Mouse (Mus musculus) midbrain, embryonic 11.5 days (tissue): ENCODE results near the gene Itpkb. TPM values are rescaled to one million over a fixed set of nuclear protein-coding genes. Genes with fewer than 3 reads are reported as not detected.

Experiments used
- ATAC-seq: fragments of 200-750 bp; cut with Nextera tagmentation; 2 replicates; pipeline ENCODE4 v1.8.0; 2017; ENCODE audit warnings: moderate TSS enrichment, moderate library complexity; ENCODE audit not compliant: low FRiP score
- DNase-seq: peaks from one replicate; pipeline ENCODE4 v3.0.0; 2015; ENCODE audit warnings: low spot score; ENCODE audit errors: missing footprints
- H3K27ac ChIP-seq: fragments of 300-500 bp; sonication (generic); 2 replicates; pipeline ENCODE4 v1.5.1; 2014; ENCODE audit warnings: low read depth, low read length
- H3K27me3 ChIP-seq: fragments of 300-500 bp; sonication (generic); 2 replicates; pipeline ENCODE4 v1.6.1; 2014; ENCODE audit warnings: mild to moderate bottlenecking, low read length, moderate library complexity, mixed read lengths; ENCODE audit not compliant: control insufficient read depth, insufficient read depth
- H3K36me3 ChIP-seq: fragments of 300-500 bp; sonication (generic); 2 replicates; pipeline ENCODE4 v1.6.1; 2014; ENCODE audit warnings: mild to moderate bottlenecking, low read length, moderate library complexity, mixed read lengths; ENCODE audit not compliant: control insufficient read depth, insufficient read depth
- H3K4me1 ChIP-seq: fragments of 300-500 bp; sonication (generic); 2 replicates; pipeline ENCODE4 v1.6.1; 2014; ENCODE audit warnings: low read length; ENCODE audit not compliant: control insufficient read depth, insufficient read depth
- H3K4me2 ChIP-seq: fragments of 300-500 bp; sonication (generic); 2 replicates; pipeline ENCODE4 v1.6.1; 2014; ENCODE audit warnings: mild to moderate bottlenecking, moderate library complexity
- H3K4me3 ChIP-seq: fragments of 300-500 bp; sonication (generic); 2 replicates; pipeline ENCODE4 v1.5.1; 2014; ENCODE audit warnings: low read depth, low read length
- H3K9ac ChIP-seq: fragments of 300-500 bp; sonication (generic); 2 replicates; pipeline ENCODE4 v1.6.1; 2014; ENCODE audit warnings: low read length
- H3K9me3 ChIP-seq: fragments of 300-500 bp; sonication (generic); 2 replicates; pipeline ENCODE4 v1.6.1; 2016; ENCODE audit warnings: low read length; ENCODE audit not compliant: control insufficient read depth
- WGBS: fragments of 180-500 bp; shearing (Covaris S2); extraction: QIAGEN DNeasy Blood & Tissue Kit; methylation state at CpG from one replicate; pipeline ENCODE4 v1.1.7; 2014; 5-methylcytosine and 5-hydroxymethylcytosine counted together
- polyA plus RNA-seq: library from polyadenylated mRNA; unstranded; fragments of >200 nt; fragmentation: Nextera tagmentation; extraction: Ambion mirVana; gene quantifications from 2 replicates; pipeline ENCODE4 v1.2.1, GENCODE M21; 2014

Gene Itpkb
- polyA plus RNA-seq, 1 experiment from 2014 or later, result 1.9 TPM

DNA sequence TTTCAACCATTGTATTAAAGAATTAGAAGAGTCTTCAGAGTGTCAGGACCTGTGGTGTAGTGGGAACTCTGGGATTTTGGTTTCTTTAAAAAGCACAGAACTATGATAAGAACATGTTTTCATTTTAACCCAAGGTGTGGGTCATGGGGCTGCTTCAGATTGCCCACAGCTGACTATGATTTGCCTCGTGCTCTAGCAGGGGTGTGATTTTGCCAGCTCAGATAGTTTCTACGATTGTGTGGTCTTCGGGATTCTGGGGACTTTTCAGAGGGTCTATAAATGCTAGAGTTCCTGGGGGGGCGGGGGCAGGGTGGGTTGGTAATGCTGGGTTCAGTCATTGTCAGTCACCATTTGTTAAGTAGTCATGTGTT lies 61.3 kb downstream of the Itpkb start:
- peaks cover 2% of the 10 kb centered on the region; the same call in 1 of the 2 replicates for H3K4me1 ChIP-seq
- no peak overlapping the region for H3K4me2 ChIP-seq
- ATAC-seq (no peak), DNase-seq (no peak)
- no peaks in the 10 kb centered on the region for H3K9me3 ChIP-seq
- H3K9ac ChIP-seq, result no peak overlapping the region
- no peaks in the 10 kb centered on the region for H3K36me3 ChIP-seq
- H3K27ac ChIP-seq, result no peak overlapping the region
- H3K4me3 ChIP-seq, result no peak overlapping the region
- WGBS, result 88% methylated on average over 4 of the region's 4 CpGs
- H3K27me3 ChIP-seq, result no peaks in the 10 kb centered on the region

DNA sequence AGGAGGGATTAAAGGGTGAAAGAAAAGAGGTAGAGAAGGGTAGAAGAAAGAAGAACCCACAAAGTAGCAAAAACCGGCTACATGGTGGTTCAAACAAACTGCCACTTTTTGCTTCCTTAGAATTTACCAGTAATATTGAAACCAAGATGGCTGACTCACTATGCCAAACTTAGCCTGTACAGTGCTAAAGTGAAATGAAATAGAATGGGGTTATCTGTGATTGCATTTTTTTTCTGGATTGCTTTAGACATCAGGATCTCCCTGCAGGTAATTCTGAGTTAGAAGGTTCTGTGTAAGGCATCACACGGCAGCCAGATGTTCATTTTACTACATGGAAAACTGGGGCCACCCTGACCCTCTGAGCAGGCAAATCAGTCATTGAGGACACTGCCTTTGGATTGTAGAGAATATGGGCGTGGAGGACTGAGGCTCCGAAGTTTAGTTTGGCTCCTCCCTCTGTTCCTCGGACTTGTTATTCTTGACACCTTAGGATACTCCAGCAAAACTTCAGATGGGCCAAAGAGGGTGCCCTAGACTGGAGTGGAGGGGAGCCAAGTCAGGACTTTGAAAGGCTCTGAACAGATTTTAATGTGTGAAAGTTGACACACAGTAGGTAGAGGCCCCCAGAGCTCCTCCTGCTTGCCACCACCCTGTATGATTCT lies 62.0 kb downstream of the Itpkb start:
- DNase-seq (no peak), ATAC-seq (no peak)
- no peak overlapping the region for H3K9ac ChIP-seq
- H3K36me3 ChIP-seq, result no peaks in the 10 kb centered on the region
- no peak overlapping the region for H3K27ac ChIP-seq
- no peaks in the 10 kb centered on the region for H3K9me3 ChIP-seq
- no peak overlapping the region for H3K4me2 ChIP-seq
- H3K4me1 ChIP-seq, result no peaks in the 10 kb centered on the region; the same call in 1 of the 2 replicates
- no peak overlapping the region for H3K4me3 ChIP-seq
- H3K27me3 ChIP-seq, result no peaks in the 10 kb centered on the region
- WGBS, result 87% methylated on average over 5 of the region's 5 CpGs

DNA sequence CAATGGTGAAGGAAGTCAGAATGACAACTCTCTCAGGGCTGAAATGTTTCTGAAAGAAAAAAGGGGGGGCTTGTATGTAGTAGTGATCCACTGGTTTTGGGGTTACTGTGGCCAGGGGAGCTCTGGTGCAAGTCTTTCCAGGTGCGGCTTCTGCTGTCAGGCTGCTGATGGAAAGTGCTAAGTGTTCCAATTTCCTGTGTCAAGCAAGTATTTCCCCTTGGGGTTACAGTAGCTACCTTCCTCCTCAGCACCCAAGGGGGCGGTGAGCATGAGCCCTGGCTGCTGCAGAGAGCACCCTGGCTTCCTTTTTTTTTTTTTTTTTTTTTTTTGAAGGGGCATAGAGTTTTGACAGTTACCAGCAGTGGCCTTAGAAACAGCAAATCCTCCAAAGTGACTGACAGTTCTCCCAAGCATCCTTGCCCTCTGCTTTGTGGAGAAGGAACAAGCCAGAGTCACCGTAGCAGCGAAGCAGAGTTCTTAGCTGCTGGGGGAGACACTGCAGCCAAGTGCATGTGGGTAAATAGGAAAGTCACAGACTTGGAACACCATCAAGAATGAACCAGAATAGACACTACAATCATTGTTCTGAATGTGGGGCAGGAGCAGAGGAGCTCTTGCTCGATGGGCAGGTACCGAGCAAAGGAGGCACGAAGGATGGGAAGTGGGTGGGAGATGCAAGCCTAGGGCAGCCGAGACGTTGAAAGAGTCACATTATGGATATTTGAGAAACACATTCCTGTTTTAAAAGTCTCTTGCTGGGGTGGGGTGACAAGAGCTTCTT lies 62.9 kb downstream of the Itpkb start:
- Histone ChIP-seq H3K9ac (no peak overlapping the region), H3K4me2 (no peak overlapping the region), H3K36me3 (no peaks in the 10 kb centered on the region), H3K4me3 (no peak overlapping the region), H3K9me3 (no peaks in the 10 kb centered on the region), H3K27ac (no peak overlapping the region), H3K27me3 (no peaks in the 10 kb centered on the region), H3K4me1 (no peaks in the 10 kb centered on the region; the same call in 1 of the 2 replicates)
- WGBS, result 89% methylated on average over 9 of the region's 9 CpGs
- DNase-seq (no peak), ATAC-seq (no peak)

DNA sequence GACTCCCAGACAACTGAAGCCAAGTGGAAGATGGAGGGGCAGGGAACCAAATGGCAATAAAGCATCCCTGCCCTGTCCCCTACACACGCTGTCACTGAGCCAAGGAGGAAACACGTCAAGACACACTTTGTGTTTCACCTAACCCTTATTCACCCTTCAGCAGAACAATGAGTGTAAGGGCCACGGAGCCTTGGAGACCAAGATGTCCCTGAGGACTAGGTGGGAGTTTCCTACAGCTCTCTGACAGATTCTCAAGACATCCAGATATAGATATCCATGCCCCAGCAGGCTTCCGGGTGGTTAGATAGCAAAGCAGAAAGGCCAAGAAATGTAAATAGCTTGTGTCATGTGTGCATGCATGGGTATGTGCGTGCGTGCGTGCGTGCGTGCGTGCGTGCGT lies 63.6 kb downstream of the Itpkb start:
- ATAC-seq, result no peak
- whole genome bisulfite sequencing, result 91% methylated on average over 12 of the region's 12 CpGs
- H3K4me2 ChIP-seq, result no peak overlapping the region
- H3K27me3 ChIP-seq, result no peaks in the 10 kb centered on the region
- no peak for DNase-seq
- H3K27ac ChIP-seq, result no peak overlapping the region
- no peaks in the 10 kb centered on the region for H3K4me1 ChIP-seq
- no peaks in the 10 kb centered on the region for H3K36me3 ChIP-seq
- H3K4me3 ChIP-seq, result no peak overlapping the region
- H3K9me3 ChIP-seq, result no peaks in the 10 kb centered on the region
- no peak overlapping the region for H3K9ac ChIP-seq

DNA sequence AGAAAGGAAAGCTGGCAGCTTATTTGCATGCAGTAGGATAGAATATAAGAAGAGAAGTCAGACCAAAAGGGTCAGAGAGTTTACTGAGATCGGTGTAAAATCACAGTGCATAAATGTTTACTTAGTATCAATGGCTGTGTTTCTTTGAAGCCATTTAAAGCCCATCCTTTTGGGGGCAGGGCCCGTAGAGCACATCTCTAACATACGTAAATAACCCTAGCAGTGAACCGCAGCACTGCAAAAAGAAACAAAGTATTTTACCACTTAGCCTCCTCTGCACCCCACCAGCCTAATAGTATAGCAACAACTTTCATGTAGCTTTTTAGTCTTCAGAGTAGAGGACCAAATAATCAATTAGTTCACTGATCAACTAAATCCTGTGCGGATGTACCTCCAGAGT lies 67.4 kb downstream of the Itpkb start:
- Histone ChIP-seq H3K4me2 (no peak overlapping the region), H3K27ac (no peak overlapping the region), H3K9me3 (no peaks in the 10 kb centered on the region), H3K27me3 (no peaks in the 10 kb centered on the region), H3K4me1 (no peaks in the 10 kb centered on the region), H3K36me3 (no peaks in the 10 kb centered on the region), H3K9ac (no peak overlapping the region), H3K4me3 (no peak overlapping the region)
- DNase-seq (no peak), ATAC-seq (no peak)
- WGBS, result 73% methylated on average over 5 of the region's 5 CpGs

DNA sequence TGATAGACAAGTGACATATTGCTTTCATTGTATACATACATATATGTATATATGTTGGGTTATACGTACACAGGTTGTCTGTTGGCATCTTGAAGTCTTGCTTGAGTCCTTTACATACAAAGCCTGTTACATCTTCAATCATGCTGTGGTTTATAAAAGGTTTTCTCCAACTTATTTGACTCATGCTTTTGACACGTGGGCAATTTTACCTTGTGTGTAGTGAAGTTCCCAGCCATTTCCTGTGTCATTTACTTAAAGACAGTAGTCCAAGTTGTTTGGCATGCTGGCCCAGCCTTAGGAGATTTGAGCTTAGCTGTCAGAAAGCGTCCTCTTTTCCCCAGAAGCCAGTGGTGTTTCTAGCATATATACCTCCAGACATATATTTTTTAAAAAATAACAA lies 68.2 kb downstream of the Itpkb start:
- H3K4me3 ChIP-seq, result no peak overlapping the region
- H3K9ac ChIP-seq, result no peak overlapping the region
- H3K4me2 ChIP-seq, result no peak overlapping the region
- DNase-seq (no peak), ATAC-seq (no peak)
- no peaks in the 10 kb centered on the region for H3K36me3 ChIP-seq
- H3K27ac ChIP-seq, result no peak overlapping the region
- no peaks in the 10 kb centered on the region for H3K4me1 ChIP-seq
- H3K27me3 ChIP-seq, result no peaks in the 10 kb centered on the region
- WGBS, result 82% methylated on average over 3 of the region's 3 CpGs
- no peaks in the 10 kb centered on the region for H3K9me3 ChIP-seq

DNA sequence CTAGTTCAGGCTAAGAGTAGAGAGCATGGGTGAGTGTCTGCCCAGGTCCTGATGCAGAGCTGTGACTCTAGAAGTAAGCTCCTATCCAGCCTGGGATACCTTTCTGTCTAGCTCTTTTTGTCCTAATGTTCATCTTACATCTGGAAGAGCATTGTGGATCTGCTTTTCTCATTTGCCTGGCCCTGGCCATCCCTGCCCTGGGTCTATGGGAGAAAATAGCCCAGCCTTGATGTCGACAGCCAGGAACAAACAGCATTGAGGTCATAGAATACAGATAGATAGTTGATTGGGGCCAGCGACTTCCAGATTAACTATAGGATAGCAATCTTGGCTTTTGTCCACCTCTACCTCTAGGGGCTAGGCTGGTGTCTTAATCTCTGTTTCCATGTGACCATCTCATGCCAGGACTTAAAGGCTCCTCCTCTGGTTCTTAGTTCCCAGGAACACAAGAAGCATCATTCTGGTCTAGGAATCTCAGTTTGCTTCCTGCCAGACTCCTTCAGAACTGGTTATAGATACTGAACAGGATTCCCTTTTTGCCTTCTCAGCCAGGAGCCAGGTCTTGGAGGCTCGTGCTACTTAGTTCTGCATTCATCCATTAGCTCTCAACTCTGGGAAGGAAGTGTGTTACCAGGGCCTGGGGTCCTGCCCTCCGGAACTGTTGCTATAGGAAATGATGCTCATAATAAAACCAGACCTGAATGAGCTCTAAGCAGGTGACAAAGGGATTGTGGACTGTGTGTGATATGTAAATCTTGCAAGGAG lies 70.6 kb downstream of the Itpkb start:
- Histone ChIP-seq H3K4me3 (no peak overlapping the region), H3K36me3 (no peaks in the 10 kb centered on the region), H3K27ac (no peak overlapping the region), H3K27me3 (no peaks in the 10 kb centered on the region), H3K4me1 (no peaks in the 10 kb centered on the region), H3K9me3 (no peaks in the 10 kb centered on the region), H3K4me2 (no peak overlapping the region), H3K9ac (no peak overlapping the region)
- DNase-seq (no peak), ATAC-seq (no peak)
- 82% methylated on average over 4 of the region's 4 CpGs for WGBS

DNA sequence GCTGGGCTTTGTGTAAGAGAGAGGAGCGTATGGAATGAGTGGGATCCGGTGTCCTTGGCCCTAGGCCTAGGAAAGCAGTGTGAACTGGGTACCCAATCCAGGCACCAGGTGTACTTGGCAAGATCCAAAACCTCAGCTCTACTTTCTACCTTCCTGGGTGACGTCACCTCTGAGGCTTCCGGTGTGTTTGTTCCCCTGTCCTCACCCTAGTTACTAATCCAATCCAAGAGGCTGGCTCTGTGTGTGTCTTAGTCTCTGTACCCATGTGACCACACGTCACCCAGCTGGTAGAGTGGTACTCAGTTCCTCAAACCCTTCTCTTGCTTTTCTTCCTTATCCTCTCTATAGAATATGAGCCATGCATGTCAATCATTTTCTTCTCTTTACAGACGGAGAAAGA lies 71.4 kb downstream of the Itpkb start:
- Histone ChIP-seq H3K4me1 (no peaks in the 10 kb centered on the region), H3K4me2 (no peak overlapping the region), H3K4me3 (no peak overlapping the region), H3K9me3 (no peaks in the 10 kb centered on the region), H3K27me3 (no peaks in the 10 kb centered on the region), H3K9ac (no peak overlapping the region), H3K36me3 (no peaks in the 10 kb centered on the region), H3K27ac (no peak overlapping the region)
- no peak for ATAC-seq
- WGBS, result 87% methylated on average over 6 of the region's 6 CpGs
- no peak for DNase-seq
